Mouse (Mus musculus) frontal cortex, adult (tissue): ENCODE results near the gene Pth1r.

ENCODE experiments used
- ATAC-seq: cut with Nextera tagmentation; 2 replicates; pipeline ENCODE4 v1.9.2; 2017; ENCODE audit warnings: mild to moderate bottlenecking, moderate library complexity, mixed read lengths; ENCODE audit not compliant: low TSS enrichment

Gene Pth1r

GRCm38 (mm10) chr9:110750404-110751187, 3.7 kb upstream of the Pth1r start:
- no peak for ATAC-seq

GRCm38 (mm10) chr9:110748451-110748850, 1.5 kb upstream of the Pth1r start:
- no peak for ATAC-seq

- no peak for ATAC-seq
Measured at GRCm38 (mm10) chr9:110746238-110746637, 707 bp downstream of the Pth1r start.

- no peak for ATAC-seq
Measured at GRCm38 (mm10) chr9:110745752-110746151, 1.2 kb downstream of the Pth1r start.

- no peak for ATAC-seq
Measured at GRCm38 (mm10) chr9:110743456-110744323, 3.3 kb downstream of the Pth1r start.

- ATAC-seq: no peak
Measured at GRCm38 (mm10) chr9:110742951-110743455, 3.9 kb downstream of the Pth1r start.

GRCm38 (mm10) chr9:110742295-110742950, 4.5 kb downstream of the Pth1r start:
- no peak for ATAC-seq

- no peak; the same call in 1 of the 2 replicates for ATAC-seq
Measured at GRCm38 (mm10) chr9:110741711-110742294, 5.1 kb downstream of the Pth1r start, which contains the start of gene Myl3. Myl3 (plus strand) TSS chr9:110741861.

GRCm38 (mm10) chr9:110739961-110740360, 7.0 kb downstream of the Pth1r start:
- no peak for ATAC-seq

- ATAC-seq: no peak
Measured at GRCm38 (mm10) chr9:110738054-110738453, 8.9 kb downstream of the Pth1r start.

- ATAC-seq: no peak
Measured at GRCm38 (mm10) chr9:110736362-110736761, 10.6 kb downstream of the Pth1r start.

GRCm38 (mm10) chr9:110734154-110734553, 12.8 kb downstream of the Pth1r start:
- no peak for ATAC-seq

- ATAC-seq: no peak
Measured at GRCm38 (mm10) chr9:110733102-110733501, 13.8 kb downstream of the Pth1r start.

- ATAC-seq: peak; percentile 52; the same call in 1 of the 2 replicates
Measured at GRCm38 (mm10) chr9:110732623-110733022, 14.3 kb downstream of the Pth1r start.

- no peak for ATAC-seq
Measured at GRCm38 (mm10) chr9:110731859-110732258, 15.1 kb downstream of the Pth1r start.

- no peak for ATAC-seq
Measured at GRCm38 (mm10) chr9:110729841-110730240, 17.1 kb downstream of the Pth1r start.

GRCm38 (mm10) chr9:110726867-110727266, 20.1 kb downstream of the Pth1r start:
- ATAC-seq: 0 out of 2 replicates have a peak, but pooled peaks have one; percentile 20

GRCm38 (mm10) chr9:110725721-110726135, 21.2 kb downstream of the Pth1r start:
- ATAC-seq: peak; percentile 28; the same call in 1 of the 2 replicates

GRCm38 (mm10) chr9:110722060-110722459, 24.9 kb downstream of the Pth1r start:
- ATAC-seq: no peak

- no peak for ATAC-seq
Measured at GRCm38 (mm10) chr9:110719977-110720376, 27.0 kb downstream of the Pth1r start.

GRCm38 (mm10) chr9:110718810-110719209, 28.1 kb downstream of the Pth1r start:
- ATAC-seq: no peak
